Mouse (Mus musculus): ENCODE data around the gene Mfsd4b3.

Mfsd4b3 gene

DNA sequence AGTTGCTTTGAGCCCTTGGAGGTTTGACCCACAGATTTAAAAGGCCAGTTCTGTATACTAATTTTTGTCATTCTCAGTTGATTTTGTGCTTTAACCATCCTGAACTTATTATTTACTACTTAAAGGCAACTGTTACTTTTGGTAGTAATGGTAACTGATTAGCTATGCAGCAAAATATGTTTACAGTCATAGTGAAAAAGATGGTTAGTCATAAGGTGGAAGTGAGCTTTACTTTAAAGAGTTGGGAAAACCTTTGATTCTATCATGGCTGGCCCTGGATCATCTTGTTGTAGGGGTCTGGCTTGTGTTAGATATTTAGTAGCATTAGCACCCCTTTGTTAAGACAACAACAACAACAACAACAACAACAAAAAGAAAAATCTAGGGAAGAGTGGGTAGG, 47.3 kb downstream of the Mfsd4b3 start:
- DNase-seq = no peak

DNA sequence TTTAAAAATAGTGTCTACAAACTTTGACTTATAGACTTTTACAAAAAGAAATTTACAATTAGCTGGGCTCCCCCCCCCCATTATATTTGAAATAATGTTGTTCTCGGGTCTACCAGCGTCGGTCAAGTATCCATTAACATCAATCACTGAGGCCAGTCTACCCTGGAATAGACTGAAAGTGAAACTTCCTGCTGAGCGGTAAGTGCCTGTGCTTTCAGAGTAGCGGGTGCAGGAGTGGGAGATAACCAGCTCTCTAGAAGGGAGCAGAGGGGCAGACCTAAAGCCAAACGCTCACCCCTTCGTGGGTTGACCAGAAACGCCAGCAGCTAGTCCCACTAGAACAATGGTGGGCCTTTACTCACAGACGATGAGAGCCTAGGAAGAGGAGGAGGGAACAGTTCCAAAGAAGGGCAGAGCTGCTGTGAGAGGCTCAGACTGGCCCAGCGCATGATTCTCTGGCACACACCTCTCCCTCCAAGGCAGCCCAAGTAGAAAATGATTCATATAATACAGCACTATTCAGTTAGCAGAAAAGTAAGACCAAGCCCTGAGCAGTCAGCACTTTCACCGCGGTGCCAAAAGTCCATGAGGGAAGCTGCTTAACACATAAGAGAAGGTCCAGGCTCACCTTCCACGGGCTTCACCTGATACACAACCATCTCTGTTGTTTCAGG, 51.0 kb downstream of the Mfsd4b3 start:
- peak in 1 of 2 experiments; percentile 32 for DNase-seq

DNA sequence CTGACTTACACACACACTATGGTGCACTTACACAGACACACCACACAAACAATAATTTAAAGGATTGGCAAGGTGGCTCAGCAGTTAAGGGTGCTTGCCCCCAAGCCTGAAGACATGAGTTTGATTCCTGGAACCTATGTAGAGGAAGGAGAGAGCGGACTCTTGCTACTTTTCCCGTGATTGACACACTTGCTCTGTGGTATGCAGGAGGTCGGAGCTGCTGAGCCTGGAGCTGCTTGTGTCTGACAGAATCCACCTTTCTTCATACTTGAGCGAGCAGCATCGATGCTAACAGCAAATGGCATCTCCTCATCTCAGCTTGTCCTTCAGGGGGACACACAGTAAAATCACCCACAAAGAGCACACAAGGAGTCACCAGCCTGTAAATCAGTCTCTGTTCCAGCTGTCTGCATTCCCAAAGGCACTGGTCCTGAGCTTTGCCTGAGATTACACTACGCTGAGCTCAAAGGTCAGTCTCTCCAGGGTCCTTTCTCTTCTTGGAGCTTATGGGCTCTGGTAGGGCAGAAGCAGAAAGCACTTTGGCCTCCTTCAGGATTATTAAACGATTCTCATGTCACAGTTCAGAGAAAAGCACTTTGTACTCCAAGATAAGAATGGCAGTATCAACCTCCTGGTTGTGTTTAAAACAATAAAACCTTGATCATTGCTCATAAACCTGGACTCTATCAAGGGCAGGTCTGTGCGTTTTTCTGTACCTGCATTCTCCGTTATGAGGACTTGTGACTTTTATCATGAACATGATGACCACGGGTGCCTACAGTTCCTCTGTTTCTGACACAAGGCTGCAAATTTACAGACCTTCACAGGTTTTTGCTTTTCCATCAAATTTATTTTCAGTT, 52.9 kb downstream of the Mfsd4b3 start:
- peak; percentile 63 to 77 for DNase-seq

DNA sequence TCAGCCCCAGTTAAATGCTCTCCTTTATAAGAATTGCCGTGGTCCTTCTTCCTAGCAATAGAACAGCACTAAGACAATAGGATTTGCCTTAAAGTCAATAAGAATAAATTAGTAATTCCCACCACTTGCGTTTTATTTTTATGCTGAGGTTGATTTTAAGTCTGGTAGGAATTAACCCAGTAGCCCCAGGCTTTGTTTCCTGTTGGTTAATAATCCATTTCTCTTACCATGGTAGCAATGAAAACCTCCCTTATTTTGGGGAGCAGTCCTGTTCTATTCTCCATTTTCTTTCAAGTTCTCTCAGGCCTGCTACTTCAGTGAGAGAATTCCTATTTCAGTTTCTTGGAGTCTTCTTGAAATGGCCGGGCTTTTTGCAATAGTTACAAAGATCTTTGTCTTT, 55.8 kb downstream of the Mfsd4b3 start:
- DNase-seq = no peak

DNA sequence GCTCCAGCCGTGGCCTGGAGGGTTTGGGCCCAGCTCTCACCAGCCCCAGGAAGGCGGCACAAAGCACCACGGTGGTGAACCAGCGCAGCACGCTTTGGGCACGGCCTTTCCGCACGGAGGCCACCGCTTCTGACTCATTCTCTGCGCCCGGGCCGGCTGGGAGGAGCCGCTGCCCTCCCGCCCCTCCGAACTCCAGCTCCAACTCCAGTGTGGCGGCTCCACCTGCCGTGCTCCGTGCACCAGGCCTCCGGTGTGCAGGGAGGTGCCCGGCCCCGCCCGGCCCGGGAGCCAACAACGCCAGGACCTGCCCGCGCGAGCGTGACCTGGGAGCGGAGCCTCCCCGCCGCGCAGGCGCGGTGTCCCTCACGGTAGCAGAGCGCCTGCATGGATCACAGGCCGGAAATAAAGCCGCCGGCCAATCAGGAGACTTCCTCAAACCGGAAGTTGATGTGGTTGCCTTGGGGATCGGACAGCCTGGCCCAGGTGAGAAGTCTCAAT, 61.0 kb downstream of the Mfsd4b3 start, which contains the start of gene Mfsd4b4:
TSS of gene Mfsd4b4 (minus strand) at position 365 of the 498 bp plus-strand sequence.
- DNase-seq = peak; percentile 94 to 96
